Mouse (Mus musculus): ENCODE data around the gene Zbed6. TPM values are rescaled to one million over a fixed set of nuclear protein-coding genes. Genes with fewer than 3 reads are reported as not detected.
"Not testable (repeated sequence)": the region's sequence is repeated elsewhere in the genome, so short reads cannot be mapped to it uniquely, and the experiment has no call there.

The Zbed6 gene
- 2.2 and 2.5 TPM in 2 replicates for polyA plus RNA-seq (2012; rRNA removed)

- H3K4me3 ChIP-seq (ENCODE audit: insufficient read depth, low read depth, low read length), result peak within 1 kb of the TSS; percentile 91
- TF ChIP-seq CTCF (conservative IDR thresholded peaks at IDR 0.05; ENCODE audit: insufficient read depth, insufficient read length, low read depth, low read length), result no peak
- H3K36me3 ChIP-seq (ENCODE audit: control insufficient read depth, insufficient read depth, low read length), result peaks cover 3% of the 10 kb centered on the region; the same call in 1 of the 2 replicates
- under 1% methylated on average over 41 of the region's 41 CpGs for WGBS
- peaks cover 19% of the 10 kb centered on the region; the same call in 1 of the 2 replicates for H3K4me1 ChIP-seq (ENCODE audit: control insufficient read depth, insufficient read depth, low read length)
- H3K27ac ChIP-seq (ENCODE audit: insufficient read depth, low read depth, low read length), result peak within 1 kb of the TSS; percentile 93
- DNase-seq, result peak; percentile 80
- H3K27me3 ChIP-seq (replicated peaks; ENCODE audit: control insufficient read depth, insufficient read depth, low read length), result no peaks in the 10 kb centered on the region
These were observed at the start of gene Zbed6 for GRCm38 (mm10) chr1:133660466-133661202. TSS of gene Zbed6 (minus strand) at chr1:133660885.

GRCm38 (mm10) chr1:133709292-133709691 is 48.6 kb upstream of the Zbed6 start:
- DNase-seq, result no peak
- Histone ChIP-seq H3K27me3 (replicated peaks; ENCODE audit: control insufficient read depth, insufficient read depth, low read length) (no peaks in the 10 kb centered on the region), H3K36me3 (ENCODE audit: control insufficient read depth, insufficient read depth, low read length) (no peaks in the 10 kb centered on the region), H3K4me1 (ENCODE audit: control insufficient read depth, insufficient read depth, low read length) (peaks cover 3% of the 10 kb centered on the region; the same call in 1 of the 2 replicates), H3K27ac (ENCODE audit: insufficient read depth, low read depth, low read length) (no peak overlapping the region), H3K4me3 (ENCODE audit: insufficient read depth, low read depth, low read length) (no peak overlapping the region)
- TF ChIP-seq POLR2A (IDR thresholded peaks at IDR 0.05; ENCODE audit: low read depth, low read length), result no peak
- no peak for TF ChIP-seq CTCF (conservative IDR thresholded peaks at IDR 0.05; ENCODE audit: insufficient read depth, insufficient read length, low read depth, low read length)
- WGBS, result 81% methylated on average over 3 of the region's 3 CpGs

DNA sequence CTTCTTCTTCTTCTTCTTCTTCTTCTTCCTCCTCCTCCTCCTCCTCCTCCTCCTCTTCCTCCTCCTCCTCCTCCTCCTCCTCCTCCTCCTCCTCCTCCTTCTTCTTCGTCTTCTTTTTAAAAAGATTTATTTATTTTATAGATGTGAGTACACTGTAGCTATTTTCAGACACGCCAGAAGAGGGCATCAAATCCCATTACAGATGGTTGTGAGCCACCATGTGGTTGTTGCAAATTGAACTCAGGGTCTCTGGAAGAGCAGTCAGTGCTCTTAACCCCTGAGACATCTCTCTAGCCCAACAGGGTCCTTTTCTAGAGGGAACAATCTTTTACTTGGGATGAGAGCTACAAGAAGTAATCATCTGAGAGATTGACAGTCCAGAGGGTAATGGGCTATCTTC is 41.1 kb upstream of the Zbed6 start:
- not testable (repeated sequence) for H3K36me3 ChIP-seq (ENCODE audit: control insufficient read depth, insufficient read depth, low read length); H3K4me3 ChIP-seq (ENCODE audit: insufficient read depth, low read depth, low read length); H3K27me3 ChIP-seq (replicated peaks; ENCODE audit: control insufficient read depth, insufficient read depth, low read length); H3K27ac ChIP-seq (ENCODE audit: insufficient read depth, low read depth, low read length); H3K4me1 ChIP-seq (ENCODE audit: control insufficient read depth, insufficient read depth, low read length)
- 33% methylated on average over 1 of the region's 2 CpGs for WGBS
- peak; percentile 39 for TF ChIP-seq CTCF (conservative IDR thresholded peaks at IDR 0.05; ENCODE audit: insufficient read depth, insufficient read length, low read depth, low read length)
- peak; percentile 47 for DNase-seq

DNA sequence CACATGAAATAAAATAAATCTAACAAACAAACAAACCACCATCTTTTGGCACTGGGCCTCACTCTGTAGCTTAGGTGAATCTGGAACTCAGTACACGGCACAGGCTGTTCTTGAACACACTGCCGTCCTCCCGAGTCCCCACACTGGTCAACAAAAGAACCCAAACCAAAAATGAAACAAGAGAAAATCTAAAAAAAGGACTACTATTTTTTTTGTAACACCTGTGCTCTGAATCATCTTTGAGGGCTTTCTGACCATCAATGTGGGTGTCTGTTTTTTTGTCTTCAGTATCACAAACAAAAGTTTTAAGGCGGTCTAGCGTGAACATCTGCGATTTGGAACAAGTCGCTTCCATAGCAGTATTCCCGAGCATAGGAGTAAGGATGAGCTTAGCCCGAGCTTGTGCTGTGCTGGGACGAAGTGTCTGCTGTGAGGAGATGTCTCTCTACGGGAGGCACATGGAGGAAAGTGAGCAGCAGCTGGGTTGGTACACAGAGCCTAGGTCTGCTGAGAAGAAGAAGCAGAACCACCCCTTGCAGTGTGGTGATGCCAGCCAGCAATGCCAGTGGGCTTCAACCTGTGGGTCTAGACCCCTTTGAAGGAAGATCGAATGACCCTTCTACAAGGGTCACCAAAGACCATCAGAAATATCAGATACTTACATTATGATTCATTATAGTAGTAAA is 37.4 kb upstream of the Zbed6 start:
- no peak for DNase-seq
- TF ChIP-seq CTCF (conservative IDR thresholded peaks at IDR 0.05; ENCODE audit: insufficient read depth, insufficient read length, low read depth, low read length), result no peak
- no peak for TF ChIP-seq POLR2A (IDR thresholded peaks at IDR 0.05; ENCODE audit: low read depth, low read length)
- peaks cover 19% of the 10 kb centered on the region for H3K4me1 ChIP-seq (ENCODE audit: control insufficient read depth, insufficient read depth, low read length)
- H3K27ac ChIP-seq (ENCODE audit: insufficient read depth, low read depth, low read length), result no peak overlapping the region
- H3K36me3 ChIP-seq (ENCODE audit: control insufficient read depth, insufficient read depth, low read length), result no peaks in the 10 kb centered on the region
- WGBS, result 91% methylated on average over 12 of the region's 12 CpGs
- no peak overlapping the region for H3K4me3 ChIP-seq (ENCODE audit: insufficient read depth, low read depth, low read length)
- no peaks in the 10 kb centered on the region for H3K27me3 ChIP-seq (replicated peaks; ENCODE audit: control insufficient read depth, insufficient read depth, low read length)

GRCm38 (mm10) chr1:133695901-133696300 is 35.2 kb upstream of the Zbed6 start:
- DNase-seq, result peak; percentile 94
- H3K4me1 ChIP-seq (ENCODE audit: control insufficient read depth, insufficient read depth, low read length), result peaks cover 19% of the 10 kb centered on the region
- H3K27ac ChIP-seq (ENCODE audit: insufficient read depth, low read depth, low read length), result peak overlapping the region; percentile 61; the same call in 1 of the 2 replicates
- H3K27me3 ChIP-seq (replicated peaks; ENCODE audit: control insufficient read depth, insufficient read depth, low read length), result no peaks in the 10 kb centered on the region
- no peak overlapping the region for H3K4me3 ChIP-seq (ENCODE audit: insufficient read depth, low read depth, low read length)
- no peaks in the 10 kb centered on the region for H3K36me3 ChIP-seq (ENCODE audit: control insufficient read depth, insufficient read depth, low read length)
- TF ChIP-seq POLR2A (IDR thresholded peaks at IDR 0.05; ENCODE audit: low read depth, low read length) (no peak), CTCF (conservative IDR thresholded peaks at IDR 0.05; ENCODE audit: insufficient read depth, insufficient read length, low read depth, low read length) (no peak)
- 9% methylated on average over 7 of the region's 7 CpGs for WGBS

DNA sequence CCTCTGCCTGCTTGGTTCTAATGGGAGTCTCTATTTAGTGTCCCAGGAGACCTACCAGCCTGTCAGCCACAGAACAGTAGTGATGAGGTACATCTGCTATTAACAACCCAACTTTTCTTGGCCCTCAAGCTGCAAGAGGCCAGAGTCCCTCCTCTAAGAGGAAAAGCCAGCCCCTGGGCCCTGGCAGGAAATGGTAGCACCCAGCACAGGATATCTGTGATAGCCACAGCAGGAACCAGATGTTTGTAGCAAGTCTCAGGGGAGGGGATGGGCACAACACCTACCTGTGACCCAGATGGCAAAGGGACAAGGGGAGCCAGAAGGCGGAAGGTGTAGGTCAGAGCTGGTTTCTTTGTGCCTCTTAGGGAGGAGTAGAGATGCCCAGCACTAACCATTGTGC is 34.2 kb upstream of the Zbed6 start:
- no peaks in the 10 kb centered on the region for H3K27me3 ChIP-seq (replicated peaks; ENCODE audit: control insufficient read depth, insufficient read depth, low read length)
- peak; percentile 24 for DNase-seq
- 86% methylated on average over 1 of the region's 1 CpGs for WGBS
- H3K27ac ChIP-seq (ENCODE audit: insufficient read depth, low read depth, low read length), result peak overlapping the region; percentile 19; the same call in 1 of the 2 replicates
- H3K4me3 ChIP-seq (ENCODE audit: insufficient read depth, low read depth, low read length), result no peak overlapping the region
- H3K4me1 ChIP-seq (ENCODE audit: control insufficient read depth, insufficient read depth, low read length), result peaks cover 19% of the 10 kb centered on the region
- TF ChIP-seq CTCF (conservative IDR thresholded peaks at IDR 0.05; ENCODE audit: insufficient read depth, insufficient read length, low read depth, low read length) (no peak), POLR2A (IDR thresholded peaks at IDR 0.05; ENCODE audit: low read depth, low read length) (no peak)
- no peaks in the 10 kb centered on the region for H3K36me3 ChIP-seq (ENCODE audit: control insufficient read depth, insufficient read depth, low read length)

DNA sequence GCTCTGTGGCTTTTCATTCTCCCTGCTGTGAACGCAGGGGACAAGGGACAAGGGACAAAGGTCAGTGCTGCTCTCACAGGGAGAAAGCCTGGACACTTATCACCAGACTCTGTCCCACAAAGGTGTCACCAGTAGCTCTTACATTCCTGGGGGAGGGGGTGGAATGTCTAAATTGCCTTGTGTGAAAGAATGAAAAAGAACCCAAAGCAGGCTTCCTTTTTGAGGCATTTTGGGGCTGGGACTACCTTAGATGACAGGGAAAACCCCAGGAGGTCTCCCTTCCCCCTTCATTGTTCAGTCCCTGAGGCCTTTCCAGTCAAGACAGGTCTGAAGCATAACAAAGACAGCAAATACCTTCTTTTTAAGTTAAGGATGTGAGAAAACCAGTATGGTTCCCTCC is 33.6 kb upstream of the Zbed6 start:
- TF ChIP-seq POLR2A (IDR thresholded peaks at IDR 0.05; ENCODE audit: low read depth, low read length), result no peak
- TF ChIP-seq CTCF (conservative IDR thresholded peaks at IDR 0.05; ENCODE audit: insufficient read depth, insufficient read length, low read depth, low read length), result no peak
- H3K36me3 ChIP-seq (ENCODE audit: control insufficient read depth, insufficient read depth, low read length), result no peaks in the 10 kb centered on the region
- WGBS, result 16% methylated on average over 1 of the region's 1 CpGs
- H3K4me1 ChIP-seq (ENCODE audit: control insufficient read depth, insufficient read depth, low read length), result peaks cover 19% of the 10 kb centered on the region
- H3K4me3 ChIP-seq (ENCODE audit: insufficient read depth, low read depth, low read length), result no peak overlapping the region
- H3K27ac ChIP-seq (ENCODE audit: insufficient read depth, low read depth, low read length), result peak overlapping the region; percentile 19; the same call in 1 of the 2 replicates
- DNase-seq, result peak; percentile 68
- H3K27me3 ChIP-seq (replicated peaks; ENCODE audit: control insufficient read depth, insufficient read depth, low read length), result no peaks in the 10 kb centered on the region

All from kidney, adult 2 months (tissue).